ENCODE assay signal across 8 mouse cellular contexts in the genomic region with DNA sequence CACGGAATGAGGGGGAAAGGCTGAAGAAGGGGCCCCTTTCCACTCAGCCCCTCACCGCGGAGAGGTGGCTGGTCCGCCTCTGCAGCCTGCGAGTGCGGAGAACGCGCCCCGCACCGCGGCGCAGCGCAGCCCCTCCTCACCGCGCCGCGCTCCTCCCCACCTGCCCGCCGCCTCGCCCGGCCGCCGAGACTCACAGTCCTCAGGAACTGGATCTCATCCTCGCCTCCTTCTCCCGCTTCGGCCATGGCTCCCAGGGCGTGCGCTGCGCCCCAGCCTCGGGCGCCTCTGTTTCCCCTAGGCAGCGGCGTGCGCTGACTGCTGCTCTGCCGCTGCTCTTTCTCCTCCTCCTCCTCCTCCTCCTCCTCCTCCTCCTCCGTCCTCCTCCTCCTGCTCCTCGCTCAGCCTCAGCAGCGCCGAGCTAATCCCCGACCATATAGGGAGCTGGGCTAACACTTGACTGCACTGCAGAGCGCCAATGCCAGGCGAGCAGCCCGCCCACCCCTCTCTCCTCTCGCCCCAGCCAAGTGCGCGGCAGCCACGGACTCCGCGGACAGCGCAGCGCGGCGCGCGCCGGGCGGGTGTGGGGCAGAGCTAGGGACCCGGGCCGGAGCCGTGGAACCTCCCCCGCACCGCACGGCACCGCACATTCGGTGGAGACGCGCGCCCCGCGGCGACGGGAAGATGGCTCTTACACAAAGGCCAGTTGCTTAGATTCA. TPM values are rescaled to one million over a fixed set of nuclear protein-coding genes. Genes with fewer than 3 reads are reported as not detected.
DNase-seq lines count a peak whose midpoint lies in the region; ATAC-seq and TF ChIP-seq lines count a peak whose summit lies in the region.

Gene Ryr3 (minus strand): TSS at position 351 of the 716 bp plus-strand sequence.

- peak; percentile 98 for ATAC-seq in lung, embryonic 14.5 days (ENCODE audit: insufficient read depth)
- 0 out of 2 replicates have a peak, but pooled peaks have one; percentile 14 for ATAC-seq in megakaryocyte progenitor cell, adult 5-6 weeks (replicated peaks; ENCODE audit: poor library complexity)
- ATAC-seq in inflammation-experienced regulatory T-cells, adult 6 months, result no peak

- H3K4me2 ChIP-seq in lung, embryonic 14.5 days, result peak within 1 kb of the TSS; percentile 82

- no peaks in the 10 kb centered on the region for H3K9me3 ChIP-seq in lung, embryonic 14.5 days (ENCODE audit: low read depth, low read length)

- H3K27me3 ChIP-seq in lung, embryonic 14.5 days (ENCODE audit: insufficient read depth, low read length), result peaks cover 26% of the 10 kb centered on the region
- H3K27me3 ChIP-seq in small intestine, adult 2 months (ENCODE audit: control insufficient read depth, insufficient read depth, low read length), result no peaks in the 10 kb centered on the region

- DNase-seq in lung, embryonic 14.5 days, result peak; percentile 68
- no peak for DNase-seq in lung, postnatal 10 days
- DNase-seq in cerebellum, postnatal 36 days, result peak; percentile 68 to 73
- DNase-seq in frontal cortex, postnatal 36 days (ENCODE audit: low spot score in 2 of 2), result peak; percentile 72 to 74
- peak; percentile 70 to 72 for DNase-seq in layer of hippocampus, postnatal 14 days (ENCODE audit: low spot score in 2 of 2)

- peak within 1 kb of the TSS; percentile 50 for H3K4me3 ChIP-seq in lung, embryonic 14.5 days (ENCODE audit: low read depth, low read length)
- H3K4me3 ChIP-seq in small intestine, adult 2 months (ENCODE audit: low read depth, low read length), result peak within 1 kb of the TSS; percentile 39

- under 1% methylated on average over 60 of the region's 72 CpGs for WGBS in lung, embryonic 14.5 days
- 3% methylated on average over 67 of the region's 72 CpGs for WGBS in small intestine, adult 2 months

- no peak for TF ChIP-seq POLR2A in small intestine, adult 2 months (IDR thresholded peaks at IDR 0.05; ENCODE audit: low read depth, low read length)

- TF ChIP-seq CTCF in lung, embryonic 14.5 days (IDR thresholded peaks at IDR 0.05; ENCODE audit: low read depth), result no peak
- no peak for TF ChIP-seq CTCF in small intestine, adult 2 months (IDR thresholded peaks at IDR 0.05; ENCODE audit: extremely low read depth, insufficient read length, insufficient replicate concordance, low read depth, low read length)

- no peaks in the 10 kb centered on the region for H3K4me1 ChIP-seq in lung, embryonic 14.5 days (ENCODE audit: insufficient read depth)
- no peaks in the 10 kb centered on the region for H3K4me1 ChIP-seq in small intestine, adult 2 months (ENCODE audit: control insufficient read depth, insufficient read depth, insufficient read length, low read length)

- no peaks in the 10 kb centered on the region for H3K36me3 ChIP-seq in lung, embryonic 14.5 days (ENCODE audit: insufficient read depth)
- no peaks in the 10 kb centered on the region for H3K36me3 ChIP-seq in small intestine, adult 2 months (ENCODE audit: control insufficient read depth, insufficient read depth, low read length)

- peak within 1 kb of the TSS; percentile 44 for H3K9ac ChIP-seq in lung, embryonic 14.5 days

- H3K27ac ChIP-seq in lung, embryonic 14.5 days (ENCODE audit: low read depth), result no peak within 1 kb of the TSS
- no peak within 1 kb of the TSS for H3K27ac ChIP-seq in small intestine, adult 2 months (ENCODE audit: insufficient read depth, low read depth, low read length)

RNA-seq across cellular contexts. Expression of gene Ryr3, which starts in this region (rescaled TPM):
- 1.7 and 2.6 TPM in 2 replicates for polyA plus RNA-seq in lung, embryonic 14.5 days (2014; fragmentation: Nextera tagmentation; extraction: Ambion mirVana)
- total RNA-seq in layer of hippocampus, postnatal 14 days (2021), result 10 to 100 TPM; 59.5 to 80.0 TPM
- total RNA-seq in megakaryocyte progenitor cell, adult 5-6 weeks (2015), result not detected in 2 replicates
- under 0.01 TPM in 1 of 2 replicates, not detected in the other for total RNA-seq in megakaryocyte progenitor cell, adult 5-6 weeks (2017)
- polyA plus RNA-seq in small intestine, adult 2 months (2012; rRNA removed), result 0.23 and 0.33 TPM in 2 replicates
- polyA plus RNA-seq in inflammation-experienced regulatory T-cells, adult 6 months (2017; shearing (Covaris generic)), result 1 to 10 TPM; 1.5 to 2.4 (median 2.2) TPM

Comparison
In these comparisons a context has a peak if more than half of its experiments do, and no peak if none do; other contexts are left out.
1. RNA of gene Ryr3 (total RNA-seq): 59.5 to 80.0 TPM in layer of hippocampus, postnatal 14 days; under 0.01 TPM in megakaryocyte progenitor cell, adult 5-6 weeks; every median in the first group is over 10 times any median in the second.
2. Peak in ATAC-seq in megakaryocyte progenitor cell, adult 5-6 weeks; RNA of the gene not detected or under 1 TPM.